Mouse (Mus musculus) heart, adult 8-10 months (tissue): ENCODE measurements around the gene Chaf1a. TPM values are rescaled to one million over a fixed set of nuclear protein-coding genes. Genes with fewer than 3 reads are reported as not detected.
A peak's percentile ranks its signal among the peaks of the same experiment; 100 is the strongest.
"Not testable (repeated sequence)": the region's sequence is repeated elsewhere in the genome, so short reads cannot be mapped to it uniquely, and the experiment has no call there.

ENCODE experiments used
- DNase-seq: peaks from one replicate; pipeline ENCODE4 v3.0.0; 2022; ENCODE audit warnings: low spot score
- total RNA-seq, 4 experiments: library from RNA; stranded (reverse); gene quantifications; 2 replicates each; pipeline ENCODE4 v1.2.4; 2022

Gene Chaf1a
- total RNA-seq, 4 experiments from 2014 or later, result 0.84 to 1.9 (median 1.4) TPM

DNA sequence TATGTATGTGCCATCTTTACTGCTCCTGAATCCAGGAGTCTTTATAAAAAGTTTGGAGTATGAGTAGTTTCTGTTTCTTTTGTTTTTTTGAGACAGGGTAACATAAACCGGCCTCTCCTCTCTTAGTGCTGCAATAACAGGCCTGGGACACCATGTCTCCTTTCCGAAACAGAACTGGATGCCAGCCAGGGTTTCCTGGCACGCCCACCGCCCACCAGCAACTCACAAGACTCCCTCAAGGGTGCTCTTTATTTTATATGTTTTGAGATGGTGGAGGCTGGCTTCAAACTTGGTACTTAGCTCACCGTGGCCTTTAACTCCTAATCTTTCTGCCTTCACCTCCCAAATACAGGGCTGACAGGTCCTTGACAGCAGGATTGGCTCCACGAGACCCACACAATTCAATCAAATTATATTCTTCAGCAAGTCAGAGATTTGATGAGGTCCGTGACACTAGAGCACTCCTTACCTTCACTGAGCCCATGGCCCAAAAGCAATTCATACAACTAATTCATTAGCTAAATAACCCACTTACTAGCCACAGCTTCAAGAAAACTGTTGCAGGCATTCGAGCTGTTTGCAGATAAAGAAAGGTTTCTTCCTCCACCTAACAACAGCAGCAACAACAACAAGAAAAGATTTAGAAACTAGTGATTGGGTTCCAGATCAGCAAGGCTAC is 1.5 kb upstream of the Chaf1a start:
- DNase-seq, result no peak

DNA sequence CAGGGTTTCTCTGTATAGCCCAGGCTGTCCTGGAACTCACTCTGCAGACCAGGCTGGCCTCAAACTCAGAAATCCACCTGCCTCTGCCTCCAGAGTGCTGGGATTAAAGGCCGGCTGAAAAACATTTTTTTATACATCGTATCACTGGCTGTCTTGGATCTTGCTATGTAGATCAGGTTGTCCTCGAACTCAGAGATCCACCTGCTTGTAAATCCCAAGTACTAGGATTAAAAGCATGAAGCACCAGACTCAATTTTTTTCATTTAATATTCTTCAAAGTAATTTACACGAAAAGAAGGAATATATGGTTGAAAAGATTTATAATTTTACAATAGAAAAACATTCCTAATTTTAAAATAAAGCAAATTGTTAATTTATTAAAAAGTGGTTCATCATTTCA is 894 bp upstream of the Chaf1a start:
- DNase-seq, result no peak

DNA sequence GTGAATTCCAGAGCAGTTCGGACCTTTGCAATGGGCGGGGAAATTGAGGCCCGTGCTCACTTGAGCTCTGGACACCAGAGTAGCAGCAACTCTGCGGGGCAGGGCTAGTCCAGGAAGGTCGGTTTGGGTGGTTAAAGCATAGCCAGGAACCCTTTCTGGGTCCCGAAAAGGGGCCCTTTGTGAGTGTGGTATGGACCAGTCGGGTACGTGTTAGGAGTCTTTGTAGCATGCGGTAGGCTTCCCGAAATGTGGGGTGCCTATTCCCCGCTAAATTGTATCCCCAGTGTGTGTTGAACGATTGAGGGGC is 571 bp downstream of the Chaf1a start:
- DNase-seq, result no peak

DNA sequence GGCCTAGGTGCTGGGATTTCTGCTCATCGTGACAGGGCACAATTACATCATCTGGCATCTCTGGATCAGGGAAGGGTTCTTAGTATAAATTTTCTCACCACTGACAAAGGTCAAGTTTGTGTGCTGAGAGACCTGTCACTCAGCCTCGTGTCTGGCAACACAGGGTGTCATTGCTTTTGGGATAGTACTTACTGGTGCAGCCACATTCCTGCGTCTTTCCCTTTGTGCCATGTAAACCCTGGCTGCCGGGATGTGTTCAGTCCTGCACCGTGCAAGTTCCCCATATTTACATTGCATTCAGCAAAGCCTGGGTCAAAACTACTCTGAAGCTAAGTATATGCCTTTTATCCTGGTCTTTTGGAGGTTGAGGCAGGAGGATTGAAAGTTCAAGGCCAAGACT is 11.1 kb downstream of the Chaf1a start:
- no peak for DNase-seq

DNA sequence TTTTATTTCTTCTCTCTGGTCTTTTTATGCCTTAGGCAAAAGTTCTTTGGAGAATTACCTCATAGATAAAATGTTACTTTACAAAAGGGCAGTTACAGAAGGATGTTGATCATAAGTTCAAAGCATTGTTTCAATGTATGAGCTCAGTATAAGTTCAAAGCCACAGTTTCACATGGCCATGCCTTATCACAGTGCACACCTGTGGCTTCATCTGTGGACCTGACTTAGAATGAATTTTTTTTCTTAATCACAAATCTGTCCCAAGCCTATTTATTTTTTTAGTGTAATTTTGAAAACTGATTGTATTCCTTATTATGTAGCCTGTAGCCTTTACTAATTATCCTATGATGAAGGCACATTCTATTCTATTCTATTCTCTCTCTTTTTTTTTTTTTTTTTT is 14.7 kb downstream of the Chaf1a start:
- no peak for DNase-seq

DNA sequence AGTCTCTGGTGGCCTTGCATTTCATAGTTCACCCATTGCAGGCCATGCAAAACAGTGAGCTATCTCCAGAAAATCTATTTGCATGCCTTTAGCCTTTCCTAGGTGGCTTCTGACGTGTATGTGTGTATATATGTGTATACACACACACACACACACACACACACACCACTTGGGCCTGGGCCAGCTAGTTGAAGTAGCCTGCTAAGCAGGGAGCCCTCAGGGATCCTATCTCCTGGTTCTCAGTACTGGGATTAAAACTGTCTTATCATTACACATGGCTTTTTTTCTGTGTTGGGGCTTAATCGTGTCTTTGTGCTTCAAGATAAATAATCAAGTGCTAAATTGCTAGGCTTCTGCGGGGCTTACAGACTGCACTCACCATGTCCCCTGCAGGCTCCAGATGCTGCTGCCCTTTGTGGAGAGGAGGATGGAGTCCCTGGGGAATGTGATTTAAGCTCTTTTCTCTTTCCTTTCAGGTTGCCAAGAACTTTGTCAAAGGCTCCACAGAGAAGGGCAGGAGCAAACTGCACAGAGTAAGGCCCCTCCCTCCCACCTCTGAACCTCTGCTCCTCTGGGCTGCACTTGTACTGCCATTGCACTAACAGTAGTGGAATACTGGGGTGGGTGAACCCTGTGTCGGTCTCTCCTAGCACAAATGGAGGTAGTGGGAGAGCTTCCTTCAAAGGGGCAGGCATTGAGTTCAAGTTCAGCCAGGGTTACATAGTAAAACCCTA is 15.9 kb downstream of the Chaf1a start:
- no peak for DNase-seq

DNA sequence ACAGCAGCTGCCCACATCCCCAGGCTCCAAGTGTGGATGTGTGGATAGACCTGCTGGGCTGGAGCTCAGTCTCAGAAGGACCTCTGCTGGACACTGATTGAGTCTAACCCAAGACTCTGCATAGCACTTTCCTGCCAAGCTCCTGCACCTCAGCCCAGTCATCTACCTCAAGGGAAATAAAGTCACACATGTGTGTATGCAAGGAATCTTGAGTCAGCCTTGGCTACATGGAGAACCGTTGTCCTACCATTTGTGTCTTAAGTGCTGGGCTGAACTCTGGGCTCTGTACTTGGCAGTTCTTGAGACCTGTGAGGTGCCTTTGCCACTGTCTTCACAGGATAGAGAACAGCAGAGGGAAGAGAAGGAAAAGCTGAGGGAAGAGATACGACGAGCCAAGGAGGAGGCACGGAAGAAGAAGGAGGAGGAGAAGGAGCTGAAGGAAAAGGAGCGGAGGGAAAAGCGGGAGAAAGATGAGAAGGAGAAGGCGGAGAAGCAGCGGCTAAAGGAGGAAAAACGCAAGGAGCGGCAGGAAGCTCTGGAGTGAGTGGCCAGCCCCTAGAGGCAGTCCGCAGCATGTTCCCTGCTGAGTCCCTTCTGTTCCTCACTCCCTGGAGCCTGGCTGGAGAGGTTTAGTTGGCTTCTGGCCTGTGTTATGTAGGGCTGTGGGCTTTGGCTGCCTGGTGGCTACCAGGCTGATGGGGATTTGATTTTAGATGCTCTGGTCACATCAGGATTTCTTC is 17.3 kb downstream of the Chaf1a start:
- DNase-seq, result no peak

DNA sequence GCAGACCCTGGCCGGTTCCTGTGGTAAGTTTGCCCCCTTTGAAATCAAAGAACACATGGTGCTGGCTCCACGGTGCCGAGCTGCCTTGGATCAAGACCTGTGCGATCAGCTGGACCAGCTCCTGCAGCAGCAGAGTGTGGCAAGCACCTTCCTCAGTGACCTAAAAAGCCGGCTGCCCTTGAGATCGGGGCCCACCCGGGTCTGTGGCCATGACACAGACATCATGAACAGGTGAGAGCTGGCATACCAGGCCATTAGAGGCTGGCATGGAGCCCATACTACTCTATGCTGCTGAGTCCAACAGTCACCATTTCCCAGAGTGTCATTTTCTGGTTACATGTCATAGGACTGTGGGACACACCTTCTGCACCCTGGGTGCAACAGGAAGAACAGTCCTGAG is 21.8 kb downstream of the Chaf1a start:
- no peak for DNase-seq

DNA sequence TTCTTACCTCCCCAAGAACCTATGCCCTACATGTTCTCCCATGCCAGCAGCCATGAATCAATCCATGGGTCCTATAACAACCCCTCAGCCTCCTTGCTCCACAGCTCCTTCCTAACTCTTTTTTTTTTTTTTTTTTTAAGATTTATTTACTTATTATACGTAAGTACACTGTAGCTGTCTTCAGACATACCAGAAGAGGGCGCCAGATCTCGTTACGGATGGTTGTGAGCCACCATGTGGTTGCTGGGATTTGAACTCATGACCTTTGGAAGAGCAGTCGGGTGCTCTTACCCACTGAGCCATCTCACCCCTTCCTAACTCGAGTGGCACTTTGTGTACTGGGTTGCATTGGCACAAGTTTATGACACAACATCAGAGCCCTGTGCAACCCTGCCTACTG is 25.5 kb downstream of the Chaf1a start:
- not testable (repeated sequence) for DNase-seq

DNA sequence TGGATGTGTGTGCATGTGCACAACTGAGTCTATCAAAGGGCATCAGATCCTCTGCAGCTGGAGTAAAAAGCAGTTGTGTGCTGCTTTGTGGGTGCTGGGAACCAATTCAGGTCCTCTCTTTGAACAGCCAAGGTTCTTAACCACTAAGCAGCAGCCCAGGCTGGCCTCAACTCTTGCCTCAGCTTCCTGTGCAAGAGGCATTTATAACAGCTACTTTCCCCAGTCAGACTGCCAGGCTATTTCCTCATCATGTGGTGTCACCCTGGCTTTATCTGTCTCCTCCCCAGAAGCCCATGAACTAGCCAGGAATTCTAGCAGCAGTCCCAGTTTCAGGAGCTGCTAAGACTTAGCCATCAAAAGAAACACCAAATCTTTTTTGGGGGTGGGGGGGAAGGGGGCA is 26.2 kb downstream of the Chaf1a start:
- DNase-seq, result no peak

DNA sequence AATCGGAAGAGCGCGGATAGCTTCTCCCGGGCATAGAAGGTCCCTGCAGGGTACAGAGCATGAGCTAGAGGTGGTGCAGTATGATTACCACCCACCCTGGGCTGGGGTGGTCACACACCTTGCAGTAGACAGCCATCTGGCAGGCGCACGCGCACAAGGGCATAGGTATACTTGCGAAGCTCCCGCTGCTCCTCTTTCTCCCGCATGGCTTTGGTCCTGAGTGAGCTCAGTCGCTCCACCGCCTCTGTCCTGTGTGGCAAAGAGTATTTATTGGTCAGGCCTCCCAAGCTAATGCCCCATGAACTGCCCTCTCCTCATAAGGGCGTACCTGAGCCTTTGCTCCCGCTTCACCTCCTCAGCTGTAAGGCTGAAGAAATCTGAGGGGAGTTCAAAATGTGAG is 28.8 kb downstream of the Chaf1a start:
- no peak for DNase-seq

DNA sequence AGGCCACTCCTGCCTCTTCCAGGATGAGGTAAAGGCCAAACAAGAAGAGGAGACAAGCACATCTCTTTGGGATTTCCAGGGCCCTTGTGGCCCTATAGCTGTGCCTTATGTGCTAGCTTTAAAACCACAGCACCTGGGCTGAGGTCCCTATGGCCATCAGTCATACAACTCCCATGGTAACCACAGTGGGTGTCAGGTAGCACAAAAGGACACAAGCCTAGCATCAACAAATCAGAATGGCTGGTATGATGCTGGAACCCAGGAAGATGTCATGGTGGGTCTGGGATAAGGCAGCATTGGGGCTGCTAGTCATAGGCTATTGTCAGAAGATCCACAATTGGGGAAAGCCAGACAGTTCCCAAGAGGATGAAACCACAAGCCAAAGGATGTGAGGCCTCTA is 30.9 kb downstream of the Chaf1a start:
- DNase-seq, result no peak

DNA sequence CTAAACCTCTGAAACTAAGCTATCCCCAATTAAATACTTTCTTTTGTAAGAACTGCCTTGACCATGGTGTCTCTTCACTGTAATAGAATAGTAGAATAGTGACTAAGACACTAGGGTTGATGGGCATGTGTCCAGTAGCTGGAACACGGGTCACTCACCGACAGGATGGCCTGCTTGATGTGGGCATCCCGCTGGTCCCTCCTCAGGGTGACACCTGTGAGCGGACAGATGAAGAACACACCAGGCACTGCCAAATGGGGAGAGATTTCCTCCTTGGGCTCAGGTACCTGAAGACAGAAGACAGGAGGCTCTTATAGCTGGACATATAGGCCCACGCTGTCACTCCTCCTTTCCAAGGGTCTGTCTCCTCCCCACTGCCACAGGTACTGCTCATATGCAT is 32.0 kb downstream of the Chaf1a start:
- DNase-seq, result no peak

DNA sequence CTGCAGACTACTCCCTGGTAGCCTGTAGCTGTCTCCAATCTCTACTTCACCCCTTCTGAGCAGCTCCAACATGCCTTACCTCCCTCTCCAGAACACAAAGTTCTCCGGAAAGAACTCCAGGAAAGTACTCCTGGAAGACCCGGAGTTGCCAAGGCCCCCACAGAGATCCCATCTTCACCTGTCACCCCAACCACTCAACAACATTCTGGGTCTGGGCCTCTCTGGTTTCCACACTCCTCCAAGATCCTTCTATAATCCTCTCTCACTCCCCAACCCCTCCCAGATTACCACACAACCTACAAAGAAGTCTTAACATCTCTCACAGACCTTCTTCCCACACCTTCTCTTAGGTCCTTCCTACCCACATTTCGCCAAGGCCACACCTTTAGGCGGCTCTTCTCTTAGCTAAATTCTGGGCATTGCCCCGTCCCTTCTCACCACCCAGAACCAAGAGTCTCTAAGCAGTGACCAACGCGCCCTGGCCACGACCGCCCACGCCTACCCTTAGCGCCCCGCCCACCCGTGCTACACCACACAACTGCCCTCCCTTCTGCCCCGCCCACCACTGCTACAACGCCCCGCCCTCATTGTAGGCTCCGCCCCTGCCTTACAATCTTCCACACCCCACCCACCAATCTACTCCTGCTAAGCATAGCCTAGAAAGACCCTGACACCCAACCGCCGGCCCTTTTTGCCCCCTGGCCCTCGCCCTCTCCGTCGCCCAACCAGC is 34.0 kb downstream of the Chaf1a start:
- DNase-seq, result peak; percentile 78

DNA sequence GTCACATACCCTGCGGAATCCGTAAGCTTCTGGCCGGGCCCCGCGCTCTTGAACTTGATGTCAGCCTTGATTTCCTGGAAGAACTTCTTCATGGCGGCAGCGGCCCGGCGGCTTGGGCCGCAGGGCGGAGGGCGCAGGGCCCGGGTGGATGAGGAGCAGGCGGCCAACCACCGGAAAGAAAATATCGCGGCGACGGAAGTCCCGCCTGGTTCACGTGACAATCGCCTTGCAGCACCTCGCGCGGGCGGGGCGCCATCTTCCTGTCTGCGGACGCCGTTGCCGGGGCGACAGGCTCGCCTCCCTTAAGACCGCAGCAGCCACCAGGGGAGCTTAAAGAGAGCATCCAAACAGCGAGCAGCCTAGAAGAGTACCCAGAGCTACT is 34.6 kb downstream of the Chaf1a start, which contains the start of gene Ubxn6:
Gene Ubxn6, minus strand, starts transcription at position 202 of the 382 bp plus-strand sequence.
- DNase-seq, result peak; percentile 96

DNA sequence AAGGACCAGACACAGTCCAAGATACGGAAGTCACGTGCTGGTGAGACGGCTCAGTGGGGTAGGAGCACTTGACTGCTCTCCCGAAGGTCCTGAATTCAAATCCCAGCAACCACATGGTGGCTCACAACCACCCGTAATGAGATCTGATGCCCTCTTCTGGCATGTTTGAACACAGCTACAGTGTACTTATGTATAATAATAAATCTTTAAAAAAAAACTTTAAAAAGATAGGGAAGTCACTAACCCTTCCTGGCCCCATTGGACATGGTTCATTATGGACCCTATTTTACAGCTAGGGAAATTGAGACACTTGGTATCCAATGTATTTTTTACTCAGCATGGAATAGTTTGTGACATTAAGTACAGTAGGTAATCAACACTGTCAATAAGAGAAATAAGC is 37.3 kb downstream of the Chaf1a start:
- no peak for DNase-seq

DNA sequence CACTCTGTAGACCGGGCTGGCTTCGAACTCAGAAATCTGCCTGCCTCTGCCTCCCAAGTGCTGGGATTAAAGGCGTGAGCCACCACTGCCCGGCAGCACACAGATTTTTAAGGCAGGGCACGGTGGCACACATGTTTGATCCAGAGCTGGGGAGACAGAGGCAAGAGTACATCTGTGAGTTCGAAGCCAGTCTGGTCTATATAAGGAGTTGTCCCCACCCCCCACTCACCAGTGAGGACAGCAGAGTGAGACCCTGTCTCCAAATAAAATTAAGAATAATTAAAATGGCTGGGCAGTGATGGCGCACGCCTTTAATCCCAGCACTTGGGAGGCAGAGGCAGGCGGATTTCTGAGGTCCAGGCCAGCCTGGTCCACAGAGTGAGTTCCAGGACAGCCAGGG is 38.1 kb downstream of the Chaf1a start:
- DNase-seq, result not testable (repeated sequence)

DNA sequence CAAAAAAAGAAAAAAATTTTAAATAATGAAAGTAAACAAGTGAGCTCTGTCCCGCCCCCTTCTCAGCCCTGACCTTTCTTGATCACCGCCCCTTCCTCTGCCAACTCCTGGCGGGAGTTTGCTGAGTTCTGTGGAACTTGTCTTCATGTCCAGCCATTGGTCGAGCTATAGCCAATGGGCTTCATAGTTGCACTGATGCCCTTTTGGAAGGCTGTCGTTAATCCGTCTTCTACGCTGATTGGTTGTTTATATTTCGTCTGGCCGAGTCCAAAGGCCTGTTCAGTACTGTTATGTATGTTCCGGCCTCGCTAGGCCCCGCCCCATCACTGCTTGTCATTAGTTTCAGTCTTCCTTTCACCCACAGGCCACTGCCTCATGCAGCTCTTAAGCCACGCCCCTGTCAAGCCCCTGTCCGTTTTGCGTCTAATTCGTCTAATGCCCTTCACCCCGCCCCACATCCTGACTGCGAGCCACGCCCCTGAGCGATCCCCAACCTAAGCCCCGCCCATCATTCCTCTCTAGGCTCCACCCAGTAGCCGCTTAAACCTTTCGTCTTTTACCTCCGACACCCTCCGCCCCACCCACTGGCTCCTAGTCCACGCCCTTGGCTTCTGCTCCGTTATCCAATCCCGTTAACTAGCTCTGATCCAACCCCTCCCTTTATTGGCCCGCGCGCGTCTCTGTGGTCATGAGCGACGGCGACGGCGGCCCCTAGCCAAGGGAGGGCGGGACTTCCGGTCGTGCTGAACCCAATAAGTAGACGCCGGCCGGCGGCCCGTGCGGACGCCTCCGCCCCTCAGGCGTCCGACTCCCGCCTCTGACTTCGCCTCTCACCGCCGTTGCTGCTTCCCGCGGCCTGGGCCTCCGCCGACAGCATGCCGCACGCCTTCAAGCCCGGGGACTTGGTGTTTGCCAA is 38.9 kb downstream of the Chaf1a start, which contains the start of gene Hdgfl2:
Gene Hdgfl2, plus strand, starts transcription at position 755 of the 916 bp plus-strand sequence.
- peak; percentile 100 for DNase-seq

DNA sequence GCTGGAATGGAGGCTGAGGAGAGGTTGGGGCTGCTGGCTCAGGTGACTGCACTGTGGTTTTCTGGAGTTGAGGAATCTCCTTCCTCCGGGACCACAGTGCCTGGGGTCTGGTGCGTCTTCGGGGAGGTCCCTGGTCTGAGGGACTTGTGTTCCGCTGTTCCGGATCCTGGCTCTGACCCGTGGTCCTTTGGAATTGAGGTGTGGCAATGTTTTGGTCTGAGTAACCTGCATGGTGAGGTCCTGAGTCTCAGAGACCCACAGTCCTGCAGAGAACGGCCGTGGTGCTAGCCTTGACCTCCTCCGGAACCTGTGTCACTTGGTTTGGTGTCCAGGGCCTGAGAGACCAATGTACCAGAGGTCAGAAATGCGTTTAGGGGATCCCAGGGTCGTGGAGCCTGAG is 39.7 kb downstream of the Chaf1a start:
- DNase-seq, result no peak

DNA sequence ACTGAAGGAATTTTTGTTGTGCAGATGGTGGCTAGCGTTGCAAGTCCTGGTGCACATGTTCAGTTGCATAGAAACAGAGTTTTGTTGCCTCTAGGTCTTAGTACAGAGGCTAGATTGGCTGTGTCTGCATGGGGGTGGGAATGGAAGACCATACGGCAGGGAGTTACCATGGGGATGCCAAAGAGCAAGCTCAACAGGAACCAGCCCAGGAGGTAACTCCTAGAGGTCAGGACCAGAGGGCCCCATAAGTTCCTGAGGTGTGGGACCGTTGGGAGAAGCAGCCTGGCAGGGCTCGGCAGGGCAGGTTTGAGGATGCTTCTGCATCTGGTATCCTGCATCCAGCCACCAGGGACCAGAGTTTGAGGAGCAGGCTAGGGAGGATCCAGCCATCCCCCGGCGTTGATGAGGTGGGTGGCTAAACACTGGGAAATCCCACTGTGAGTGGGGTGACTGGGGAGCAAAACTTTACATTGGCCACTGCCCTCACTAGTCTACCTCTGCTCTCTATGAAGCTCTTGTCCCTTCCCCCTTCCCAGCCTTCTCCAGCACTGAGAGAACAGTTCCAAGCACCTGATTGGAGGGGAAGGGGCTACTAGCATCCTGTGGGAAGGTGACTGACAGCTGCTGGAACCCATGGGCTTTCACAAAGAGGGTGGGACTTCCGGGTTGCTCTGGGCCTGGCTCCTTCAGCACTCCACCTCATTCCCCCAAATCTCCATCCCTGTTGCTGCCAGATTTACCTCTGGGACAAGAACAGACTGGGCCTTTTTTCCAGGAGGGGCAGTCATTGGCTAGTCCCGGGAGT is 40.7 kb downstream of the Chaf1a start:
- no peak for DNase-seq
